Mouse (Mus musculus) heart, embryonic 14.5 days (tissue): ENCODE data around the gene Ilf3. TPM values are rescaled to one million over a fixed set of nuclear protein-coding genes. Genes with fewer than 3 reads are reported as not detected.

Experiments used
- ATAC-seq: fragments of 200-750 bp; cut with Nextera tagmentation; 2 replicates; pipeline ENCODE4 v1.8.0; 2017; ENCODE audit warnings: low read depth, moderate TSS enrichment; ENCODE audit not compliant: insufficient number of reproducible peaks, insufficient read depth, low FRiP score
- H3K27ac ChIP-seq, 2 experiments: fragments of 200-500 bp in 1 of 2; fragments of 300-500 bp in 1 of 2; sonication (generic) in 1 of 2; replicated peaks in 1 of 2; 2 replicates each; pipeline ENCODE4 v1.5.1; 2012 to 2014; ENCODE audit warnings: low read depth in 2 of 2, low read length in 2 of 2, control low read depth in 1 of 2, mild to moderate bottlenecking in 1 of 2, mixed read lengths in 1 of 2; ENCODE audit not compliant: control insufficient read depth in 1 of 2, insufficient read depth in 1 of 2
- H3K27me3 ChIP-seq: fragments of 300-500 bp; sonication (generic); 2 replicates; pipeline ENCODE4 v1.6.1; 2014; ENCODE audit warnings: mild to moderate bottlenecking, low read length, control low read depth; ENCODE audit not compliant: control insufficient read depth, insufficient read depth
- H3K36me3 ChIP-seq: fragments of 300-500 bp; sonication (generic); 2 replicates; pipeline ENCODE4 v1.6.1; 2014; ENCODE audit warnings: mild to moderate bottlenecking, control low read depth, low read length, mixed read lengths; ENCODE audit not compliant: control insufficient read depth, insufficient read depth
- H3K4me1 ChIP-seq, 2 experiments: fragments of 200-500 bp in 1 of 2; fragments of 300-500 bp in 1 of 2; sonication (generic) in 1 of 2; 2 replicates each; pipeline ENCODE4 v1.6.1; 2012 to 2014; ENCODE audit warnings: low read length in 2 of 2, control low read depth in 1 of 2, mixed read lengths in 1 of 2; ENCODE audit not compliant: control insufficient read depth in 2 of 2, insufficient read depth in 2 of 2
- H3K4me2 ChIP-seq: fragments of 300-500 bp; sonication (generic); 2 replicates; pipeline ENCODE4 v1.6.1; 2014; ENCODE audit warnings: mild to moderate bottlenecking, low read length
- H3K4me3 ChIP-seq, 2 experiments: fragments of 200-500 bp in 1 of 2; fragments of 300-500 bp in 1 of 2; sonication (generic) in 1 of 2; 2 replicates each; pipeline ENCODE4 v1.5.1; 2012 to 2014; ENCODE audit warnings: low read length in 2 of 2, mild to moderate bottlenecking in 2 of 2, control low read depth in 1 of 2, low read depth in 1 of 2, moderate library complexity in 1 of 2; ENCODE audit not compliant: control insufficient read depth in 1 of 2, insufficient read depth in 1 of 2
- H3K9ac ChIP-seq: fragments of 300-500 bp; sonication (generic); 2 replicates; pipeline ENCODE4 v1.6.1; 2014; ENCODE audit warnings: mild to moderate bottlenecking, low read length
- H3K9me3 ChIP-seq: fragments of 300-500 bp; sonication (generic); 2 replicates; pipeline ENCODE4 v1.6.1; 2016; ENCODE audit warnings: low read length, control low read depth; ENCODE audit not compliant: control insufficient read depth
- whole genome bisulfite sequencing: fragments of 180-500 bp; shearing (Covaris S2); extraction: QIAGEN DNeasy Blood & Tissue Kit; methylation state at CpG from one replicate; pipeline ENCODE4 v1.1.7; 2014; 5-methylcytosine and 5-hydroxymethylcytosine counted together
- polyA plus RNA-seq: library from polyadenylated mRNA; unstranded; fragments of >200 nt; fragmentation: Nextera tagmentation; extraction: Ambion mirVana; gene quantifications from 2 replicates; pipeline ENCODE4 v1.2.1, GENCODE M21; 2014

Gene Ilf3
- polyA plus RNA-seq, 1 experiment from 2014 or later = 103 TPM

GRCm38 (mm10) chr9:21439914-21440313 is 72.2 kb downstream of the Ilf3 start:
- Histone ChIP-seq H3K36me3 (0 out of 2 replicates have a peak, but pooled peaks cover 3% of the 10 kb centered on the region), H3K4me2 (no peak overlapping the region), H3K27ac (no peak overlapping the region), H3K9me3 (no peaks in the 10 kb centered on the region), H3K27me3 (no peaks in the 10 kb centered on the region), H3K9ac (0 out of 2 replicates have a peak overlapping the region, but pooled peaks have one; percentile 8), H3K4me3 (no peak overlapping the region), H3K4me1 (peaks cover 25 to 43% of the 10 kb centered on the region in 2 experiments)
- WGBS = 91% methylated on average over 2 of the region's 2 CpGs
- no peak for ATAC-seq

- Histone ChIP-seq H3K4me2 (no peak overlapping the region), H3K27me3 (no peaks in the 10 kb centered on the region), H3K9me3 (no peaks in the 10 kb centered on the region), H3K36me3 (peaks cover 5% of the 10 kb centered on the region; the same call in 1 of the 2 replicates), H3K9ac (no peak overlapping the region), H3K4me3 (no peak overlapping the region), H3K27ac (no peak overlapping the region), H3K4me1 (peaks cover 23 to 40% of the 10 kb centered on the region in 2 experiments)
- ATAC-seq = no peak
These were observed 72.7 kb downstream of the Ilf3 start for GRCm38 (mm10) chr9:21440387-21440786.

- H3K27ac ChIP-seq = no peak overlapping the region
- H3K4me3 ChIP-seq = no peak overlapping the region
- no peaks in the 10 kb centered on the region for H3K9me3 ChIP-seq
- H3K27me3 ChIP-seq = no peaks in the 10 kb centered on the region
- no peak overlapping the region for H3K9ac ChIP-seq
- peaks cover 10% of the 10 kb centered on the region for H3K36me3 ChIP-seq
- H3K4me2 ChIP-seq = no peak overlapping the region
- peaks cover 6 to 8% of the 10 kb centered on the region in 2 experiments for H3K4me1 ChIP-seq
- 93% methylated on average over 8 of the region's 8 CpGs for WGBS
- ATAC-seq = no peak
These were observed 76.2 kb downstream of the Ilf3 start for GRCm38 (mm10) chr9:21443853-21444252.

- Histone ChIP-seq H3K4me2 (no peak overlapping the region), H3K27me3 (no peaks in the 10 kb centered on the region), H3K4me3 (no peak overlapping the region), H3K36me3 (peaks cover 10% of the 10 kb centered on the region), H3K27ac (no peak overlapping the region), H3K9ac (no peak overlapping the region), H3K9me3 (no peaks in the 10 kb centered on the region), H3K4me1 (peaks cover under 1% of the 10 kb centered on the region in 2 experiments; a peak in 1 of 4 replicates)
- 84% methylated on average over 4 of the region's 4 CpGs for WGBS
- no peak for ATAC-seq
These were observed 76.9 kb downstream of the Ilf3 start for GRCm38 (mm10) chr9:21444574-21444973.

GRCm38 (mm10) chr9:21445081-21445744 is 77.5 kb downstream of the Ilf3 start:
- Histone ChIP-seq H3K27me3 (no peaks in the 10 kb centered on the region), H3K27ac (no peak overlapping the region), H3K4me3 (no peak overlapping the region), H3K4me1 (peaks cover 3% of the 10 kb centered on the region in 2 experiments; a peak in 2 of 4 replicates), H3K9ac (no peak overlapping the region), H3K9me3 (no peaks in the 10 kb centered on the region), H3K4me2 (no peak overlapping the region), H3K36me3 (peaks cover 10% of the 10 kb centered on the region)
- no peak for ATAC-seq
- 98% methylated on average over 6 of the region's 6 CpGs for WGBS

GRCm38 (mm10) chr9:21447778-21448177 is 80.1 kb downstream of the Ilf3 start:
- H3K27me3 ChIP-seq = no peaks in the 10 kb centered on the region
- WGBS = 83% methylated on average over 2 of the region's 2 CpGs
- peaks cover 13 to 21% of the 10 kb centered on the region in 2 experiments for H3K4me1 ChIP-seq
- H3K4me2 ChIP-seq = no peak overlapping the region
- H3K4me3 ChIP-seq = no peak overlapping the region
- H3K9ac ChIP-seq = no peak overlapping the region
- H3K36me3 ChIP-seq = peaks cover 10% of the 10 kb centered on the region
- H3K9me3 ChIP-seq = no peaks in the 10 kb centered on the region
- ATAC-seq = no peak
- H3K27ac ChIP-seq = no peak overlapping the region

- no peaks in the 10 kb centered on the region for H3K27me3 ChIP-seq
- H3K9ac ChIP-seq = no peak overlapping the region
- H3K36me3 ChIP-seq = peaks cover 10% of the 10 kb centered on the region
- no peak overlapping the region for H3K4me3 ChIP-seq
- H3K9me3 ChIP-seq = no peaks in the 10 kb centered on the region
- no peak overlapping the region for H3K4me2 ChIP-seq
- H3K4me1 ChIP-seq = peaks cover 16 to 27% of the 10 kb centered on the region in 2 experiments
- 74% methylated on average over 2 of the region's 2 CpGs for WGBS
- ATAC-seq = no peak
- H3K27ac ChIP-seq = 0 out of 4 replicates have a peak overlapping the region, but pooled peaks have one; percentile 25 to 36
These were observed 82.0 kb downstream of the Ilf3 start for GRCm38 (mm10) chr9:21449710-21450109.
